Mouse (Mus musculus) erythroblast, adult 5-6 weeks (primary cell): ENCODE results near the gene Glod5. TPM values are rescaled to one million over a fixed set of nuclear protein-coding genes. Genes with fewer than 3 reads are reported as not detected.
A peak's percentile ranks its signal among the peaks of the same experiment; 100 is the strongest.

Source experiments
- ATAC-seq: replicated peaks from 2 replicates; pipeline ENCODE4 v1.8.0; 2016; ENCODE audit warnings: moderate number of reproducible peaks, mild to moderate bottlenecking, moderate TSS enrichment, inconsistent platforms; ENCODE audit not compliant: poor library complexity, low FRiP score, severe bottlenecking
- total RNA-seq, 2 experiments: library from RNA; stranded (forward) in 1 of 2; stranded (reverse) in 1 of 2; fragments of 150-400 nt in 1 of 2; fragments of 200-764, 138-1000 nt in 1 of 2; gene quantifications; 2 replicates each; pipeline versions ENCODE4 v1.2.3 to v1.2.4; 2015 to 2017; ENCODE audit warnings: low replicate concordance in 2 of 2

Gene Glod5
- total RNA-seq, 2 experiments from 2014 or later: not detected

GRCm38 (mm10) chrX:7971292-7971691 is 47.0 kb downstream of the Glod5 start:
- ATAC-seq: peak; percentile 91

GRCm38 (mm10) chrX:7968899-7969298 is 49.4 kb downstream of the Glod5 start:
- no peak for ATAC-seq

GRCm38 (mm10) chrX:7968226-7968625 is 50.1 kb downstream of the Glod5 start:
- peak; percentile 43 for ATAC-seq

GRCm38 (mm10) chrX:7967596-7968201 is 50.6 kb downstream of the Glod5 start:
- ATAC-seq: peak; percentile 67

GRCm38 (mm10) chrX:7966161-7966560 is 52.1 kb downstream of the Glod5 start:
- no peak for ATAC-seq

- ATAC-seq: no peak
Measured at GRCm38 (mm10) chrX:7963829-7964626, 54.3 kb downstream of the Glod5 start.

- no peak for ATAC-seq
Measured at GRCm38 (mm10) chrX:7958868-7959267, 59.4 kb downstream of the Glod5 start.

Other genes starting within 250 kb of the Glod5 start
- 146 and 177 TPM in 2 replicates for gene Gripap1, start 228.7 kb downstream of the Glod5 start, total RNA-seq (2015; ENCODE audit: low replicate concordance)
- 200 and 207 TPM in 2 replicates for gene Gripap1, start 228.7 kb downstream of the Glod5 start, total RNA-seq (2017; ENCODE audit: low replicate concordance)
- gene Kcnd1, start 196.2 kb downstream of the Glod5 start, total RNA-seq (2015; ENCODE audit: low replicate concordance): 4.8 and 5.4 TPM in 2 replicates
- gene Kcnd1, start 196.2 kb downstream of the Glod5 start, total RNA-seq (2017; ENCODE audit: low replicate concordance): 3.6 and 4.5 TPM in 2 replicates
- gene Otud5, start 177.1 kb downstream of the Glod5 start, total RNA-seq (2015; ENCODE audit: low replicate concordance): 399 and 555 TPM in 2 replicates
- gene Otud5, start 177.1 kb downstream of the Glod5 start, total RNA-seq (2017; ENCODE audit: low replicate concordance): 691 and 1,009 TPM in 2 replicates
- gene Pim2, start 140.2 kb downstream of the Glod5 start, total RNA-seq (2015; ENCODE audit: low replicate concordance): 41.9 and 42.8 TPM in 2 replicates
- gene Pim2, start 140.2 kb downstream of the Glod5 start, total RNA-seq (2017; ENCODE audit: low replicate concordance): 30.4 and 31.3 TPM in 2 replicates
- gene Slc35a2, start 134.5 kb downstream of the Glod5 start, total RNA-seq (2015; ENCODE audit: low replicate concordance): 1.5 and 3.1 TPM in 2 replicates
- 10.0 and 10.9 TPM in 2 replicates for gene Slc35a2, start 134.5 kb downstream of the Glod5 start, total RNA-seq (2017; ENCODE audit: low replicate concordance)
- gene Pqbp1, start 119.2 kb downstream of the Glod5 start, total RNA-seq (2015; ENCODE audit: low replicate concordance): 7.3 and 8.4 TPM in 2 replicates
- 39.3 and 41.1 TPM in 2 replicates for gene Pqbp1, start 119.2 kb downstream of the Glod5 start, total RNA-seq (2017; ENCODE audit: low replicate concordance)
- 20.2 and 52.2 TPM in 2 replicates for gene Timm17b, start 119.1 kb downstream of the Glod5 start, total RNA-seq (2015; ENCODE audit: low replicate concordance)
- 8.9 and 33.2 TPM in 2 replicates for gene Timm17b, start 119.1 kb downstream of the Glod5 start, total RNA-seq (2017; ENCODE audit: low replicate concordance)
- not detected in 2 replicates for gene Gm10491, start 110.7 kb downstream of the Glod5 start, total RNA-seq (2015; ENCODE audit: low replicate concordance)
- gene Gm10491, start 110.7 kb downstream of the Glod5 start, total RNA-seq (2017; ENCODE audit: low replicate concordance): not detected in 2 replicates
- not detected in 2 replicates for gene Gm10490, start 109.0 kb downstream of the Glod5 start, total RNA-seq (2015; ENCODE audit: low replicate concordance)
- not detected in 2 replicates for gene Gm10490, start 109.0 kb downstream of the Glod5 start, total RNA-seq (2017; ENCODE audit: low replicate concordance)
- not detected in 2 replicates for gene Pcsk1n, start 98.7 kb downstream of the Glod5 start, total RNA-seq (2015; ENCODE audit: low replicate concordance)
- not detected in 2 replicates for gene Pcsk1n, start 98.7 kb downstream of the Glod5 start, total RNA-seq (2017; ENCODE audit: low replicate concordance)
- not detected in 2 replicates for gene Eras, start 89.9 kb downstream of the Glod5 start, total RNA-seq (2015; ENCODE audit: low replicate concordance)
- not detected in 2 replicates for gene Eras, start 89.9 kb downstream of the Glod5 start, total RNA-seq (2017; ENCODE audit: low replicate concordance)
- gene Hdac6, start 70.6 kb downstream of the Glod5 start, total RNA-seq (2015; ENCODE audit: low replicate concordance): 5.0 and 9.0 TPM in 2 replicates
- gene Hdac6, start 70.6 kb downstream of the Glod5 start, total RNA-seq (2017; ENCODE audit: low replicate concordance): 2.4 and 6.8 TPM in 2 replicates
- gene Gata1, start 40.4 kb downstream of the Glod5 start, total RNA-seq (2015; ENCODE audit: low replicate concordance): 45.1 and 78.6 TPM in 2 replicates
- 29.3 and 49.9 TPM in 2 replicates for gene Gata1, start 40.4 kb downstream of the Glod5 start, total RNA-seq (2017; ENCODE audit: low replicate concordance)
- gene Suv39h1, start 56.3 kb upstream of the Glod5 start, total RNA-seq (2015; ENCODE audit: low replicate concordance): 13.1 and 20.9 TPM in 2 replicates
- gene Suv39h1, start 56.3 kb upstream of the Glod5 start, total RNA-seq (2017; ENCODE audit: low replicate concordance): 24.1 and 25.7 TPM in 2 replicates
- gene Was, start 72.0 kb upstream of the Glod5 start, total RNA-seq (2015; ENCODE audit: low replicate concordance): 24.4 and 27.2 TPM in 2 replicates
- 19.1 and 27.3 TPM in 2 replicates for gene Was, start 72.0 kb upstream of the Glod5 start, total RNA-seq (2017; ENCODE audit: low replicate concordance)
- gene Wdr13, start 114.4 kb upstream of the Glod5 start, total RNA-seq (2015; ENCODE audit: low replicate concordance): 3.1 and 7.7 TPM in 2 replicates
- gene Wdr13, start 114.4 kb upstream of the Glod5 start, total RNA-seq (2017; ENCODE audit: low replicate concordance): 7.9 and 15.5 TPM in 2 replicates
- gene Rbm3, start 127.4 kb upstream of the Glod5 start, total RNA-seq (2015; ENCODE audit: low replicate concordance): 309 and 358 TPM in 2 replicates
- 298 and 314 TPM in 2 replicates for gene Rbm3, start 127.4 kb upstream of the Glod5 start, total RNA-seq (2017; ENCODE audit: low replicate concordance)
- gene Tbc1d25, start 157.7 kb upstream of the Glod5 start, total RNA-seq (2015; ENCODE audit: low replicate concordance): 1.7 and 4.2 TPM in 2 replicates
- gene Tbc1d25, start 157.7 kb upstream of the Glod5 start, total RNA-seq (2017; ENCODE audit: low replicate concordance): 0.56 and 1.1 TPM in 2 replicates
- gene Ebp, start 175.0 kb upstream of the Glod5 start, total RNA-seq (2015; ENCODE audit: low replicate concordance): 6.1 and 22.2 TPM in 2 replicates
- gene Ebp, start 175.0 kb upstream of the Glod5 start, total RNA-seq (2017; ENCODE audit: low replicate concordance): 4.0 and 13.0 TPM in 2 replicates
- gene Porcn, start 188.0 kb upstream of the Glod5 start, total RNA-seq (2015; ENCODE audit: low replicate concordance): 0.42 TPM in 1 of 2 replicates, not detected in the other
- not detected in 2 replicates for gene Porcn, start 188.0 kb upstream of the Glod5 start, total RNA-seq (2017; ENCODE audit: low replicate concordance)
- 3.3 and 7.1 TPM in 2 replicates for gene Ftsj1, start 233.9 kb upstream of the Glod5 start, total RNA-seq (2015; ENCODE audit: low replicate concordance)
- gene Ftsj1, start 233.9 kb upstream of the Glod5 start, total RNA-seq (2017; ENCODE audit: low replicate concordance): 12.3 and 14.4 TPM in 2 replicates